Mouse (Mus musculus) midbrain, embryonic 16.5 days (tissue): ENCODE data around the gene Hoxc10. TPM values are rescaled to one million over a fixed set of nuclear protein-coding genes. Genes with fewer than 3 reads are reported as not detected.

ENCODE experiments used
- ATAC-seq: fragments of 200-750 bp; cut with Nextera tagmentation; 2 replicates; pipeline ENCODE4 v1.8.0; 2017; ENCODE audit warnings: moderate TSS enrichment
- H3K27ac ChIP-seq: fragments of 300-500 bp; sonication (generic); 2 replicates; pipeline ENCODE4 v1.5.1; 2014; ENCODE audit warnings: mild to moderate bottlenecking, low read length, mixed read lengths
- H3K27me3 ChIP-seq: fragments of 300-500 bp; sonication (generic); 2 replicates; pipeline ENCODE4 v1.6.1; 2014; ENCODE audit warnings: low read depth, low read length, mixed read lengths; ENCODE audit not compliant: control insufficient read depth, insufficient read depth
- H3K36me3 ChIP-seq: fragments of 300-500 bp; sonication (generic); 2 replicates; pipeline ENCODE4 v1.6.1; 2014; ENCODE audit warnings: mild to moderate bottlenecking, low read length, moderate library complexity, mixed read lengths; ENCODE audit not compliant: control insufficient read depth, insufficient read depth
- H3K4me1 ChIP-seq: fragments of 300-500 bp; sonication (generic); 2 replicates; pipeline ENCODE4 v1.6.1; 2014; ENCODE audit warnings: mild to moderate bottlenecking, low read length, mixed read lengths; ENCODE audit not compliant: control insufficient read depth, insufficient read depth
- H3K4me2 ChIP-seq: fragments of 300-500 bp; sonication (generic); 2 replicates; pipeline ENCODE4 v1.6.1; 2014; ENCODE audit warnings: mild to moderate bottlenecking, low read length, mixed read lengths
- H3K4me3 ChIP-seq: fragments of 300-500 bp; sonication (generic); 2 replicates; pipeline ENCODE4 v1.5.1; 2014; ENCODE audit warnings: low read depth, mild to moderate bottlenecking, low read length, moderate library complexity, mixed read lengths
- H3K9ac ChIP-seq: fragments of 300-500 bp; sonication (generic); 2 replicates; pipeline ENCODE4 v1.6.1; 2014; ENCODE audit warnings: low read depth, low read length, mixed read lengths
- H3K9me3 ChIP-seq: fragments of 300-500 bp; sonication (generic); replicated peaks from 2 replicates; pipeline ENCODE4 v1.6.1; 2014; ENCODE audit warnings: mild to moderate bottlenecking, low read length, mixed read lengths; ENCODE audit not compliant: control insufficient read depth, poor library complexity, severe bottlenecking
- WGBS: fragments of 180-500 bp; shearing (Covaris S2); extraction: QIAGEN DNeasy Blood & Tissue Kit; methylation state at CpG from one replicate; pipeline ENCODE4 v1.1.7; 2014; 5-methylcytosine and 5-hydroxymethylcytosine counted together
- polyA plus RNA-seq: library from polyadenylated mRNA; unstranded; fragments of >200 nt; fragmentation: Nextera tagmentation; extraction: Ambion mirVana; gene quantifications from 2 replicates; pipeline ENCODE4 v1.2.1, GENCODE M21; 2015

Hoxc10 gene
- polyA plus RNA-seq, 1 experiment from 2014 or later = not detected

DNA sequence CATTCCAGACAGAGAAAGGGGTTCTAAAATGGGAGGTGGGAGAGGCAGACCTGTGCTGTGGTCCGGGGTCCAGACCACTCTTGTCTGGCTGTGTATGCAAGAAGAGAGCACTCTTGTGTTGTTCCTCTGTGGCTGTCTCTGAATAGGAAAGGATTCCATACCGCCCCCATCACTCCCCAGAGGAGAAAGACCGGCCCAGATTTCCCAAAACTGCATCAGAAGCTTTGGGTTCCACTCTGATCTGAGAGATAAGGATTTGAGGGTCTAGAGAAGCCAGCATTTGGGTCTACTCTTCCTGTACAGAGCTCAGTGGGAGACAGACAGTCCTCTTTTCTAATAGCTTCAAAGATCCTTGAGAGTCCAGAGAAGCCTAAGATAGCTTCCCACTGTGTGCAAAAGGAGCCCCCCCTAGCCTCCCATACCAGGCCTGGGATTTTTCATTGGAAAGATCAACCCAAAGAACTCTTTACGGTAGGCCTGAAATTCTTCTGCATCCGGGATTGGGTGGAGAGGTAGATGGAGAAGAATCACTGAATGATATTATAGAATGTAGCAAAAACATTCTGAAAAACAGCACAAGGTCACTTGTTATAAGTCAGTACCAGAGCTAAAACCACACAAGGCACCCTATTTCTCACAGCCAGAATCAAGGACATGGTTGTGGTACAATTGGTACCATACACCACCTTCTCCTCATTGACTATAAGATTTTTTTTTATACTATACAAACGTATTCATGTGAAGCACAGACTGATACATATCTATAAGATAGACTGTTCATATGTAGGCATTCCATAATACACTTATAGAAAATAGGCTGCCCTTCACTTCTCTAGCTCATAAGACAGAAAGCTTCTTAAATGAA is 43.7 kb upstream of the Hoxc10 start:
- Histone ChIP-seq H3K27me3 (peaks cover 83% of the 10 kb centered on the region), H3K9ac (no peak overlapping the region), H3K36me3 (no peaks in the 10 kb centered on the region), H3K4me2 (no peak overlapping the region), H3K9me3 (no peaks in the 10 kb centered on the region), H3K4me3 (no peak overlapping the region), H3K27ac (no peak overlapping the region), H3K4me1 (peaks cover 2% of the 10 kb centered on the region)
- ATAC-seq = no peak
- WGBS = 6% methylated on average over 6 of the region's 6 CpGs

DNA sequence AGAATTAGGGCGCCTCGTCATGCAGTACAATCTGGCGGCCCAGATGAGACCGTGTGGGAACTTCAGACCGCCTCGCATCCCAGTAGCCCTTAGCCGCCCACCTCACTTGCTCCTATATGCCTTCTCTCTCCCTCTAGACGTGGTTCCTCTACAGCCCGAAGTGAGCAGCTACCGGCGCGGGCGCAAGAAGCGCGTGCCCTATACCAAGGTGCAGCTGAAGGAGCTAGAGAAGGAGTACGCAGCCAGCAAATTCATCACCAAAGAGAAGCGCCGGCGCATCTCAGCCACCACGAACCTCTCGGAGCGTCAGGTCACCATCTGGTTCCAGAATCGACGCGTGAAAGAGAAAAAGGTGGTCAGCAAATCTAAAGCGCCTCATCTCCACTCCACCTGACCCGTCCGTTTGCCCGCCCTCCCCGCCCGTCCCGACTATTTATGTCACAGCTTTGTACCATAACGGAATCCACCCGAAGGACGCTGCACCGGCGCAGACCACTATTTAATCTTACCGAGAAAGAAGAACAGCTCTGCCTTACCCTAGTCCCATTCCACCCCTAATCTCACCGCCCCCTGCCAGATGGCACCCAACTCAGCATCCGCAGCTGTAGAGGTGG is 39.5 kb upstream of the Hoxc10 start:
- WGBS = under 1% methylated on average over 40 of the region's 40 CpGs
- Histone ChIP-seq H3K9me3 (no peaks in the 10 kb centered on the region), H3K27ac (no peak overlapping the region), H3K27me3 (peaks cover 87% of the 10 kb centered on the region), H3K36me3 (no peaks in the 10 kb centered on the region), H3K4me3 (no peak overlapping the region), H3K4me1 (no peaks in the 10 kb centered on the region), H3K9ac (no peak overlapping the region), H3K4me2 (no peak overlapping the region)
- no peak for ATAC-seq

DNA sequence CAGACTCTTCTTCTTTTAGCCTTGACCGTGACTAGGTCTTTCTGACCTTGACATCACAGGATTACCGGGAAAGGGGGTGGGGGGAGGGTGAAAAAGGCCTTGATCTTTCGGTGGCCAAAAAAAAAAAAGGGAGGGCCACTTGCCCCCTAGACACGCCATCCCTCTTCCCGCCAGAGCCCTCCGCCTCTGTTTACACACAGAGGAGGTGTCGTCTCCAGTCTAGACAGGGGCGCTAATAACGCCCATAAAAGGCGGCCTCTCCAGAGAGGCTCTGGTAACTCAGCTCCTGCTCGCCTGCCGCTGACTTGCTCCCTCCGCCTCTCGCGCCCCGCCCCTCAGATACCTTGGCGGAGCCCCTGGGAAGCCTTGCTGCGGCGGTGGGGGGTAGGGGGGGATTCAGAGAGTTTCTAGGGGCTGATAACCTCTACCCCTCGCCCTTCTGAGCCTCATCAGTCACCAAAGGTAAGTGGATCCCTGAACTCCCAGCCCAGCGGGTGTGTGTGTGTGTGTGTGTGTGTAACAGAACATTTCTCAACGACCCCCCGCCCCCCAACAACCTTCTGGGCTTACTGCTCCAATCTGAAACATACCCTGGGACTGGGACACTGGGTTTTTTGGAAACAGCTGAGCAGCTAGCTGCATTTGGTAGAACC is 34.8 kb upstream of the Hoxc10 start:
- WGBS = 2% methylated on average over 23 of the region's 23 CpGs
- ATAC-seq = no peak
- Histone ChIP-seq H3K9ac (no peak overlapping the region), H3K4me1 (no peaks in the 10 kb centered on the region), H3K9me3 (no peaks in the 10 kb centered on the region; the same call in 1 of the 2 replicates), H3K36me3 (no peaks in the 10 kb centered on the region), H3K4me3 (no peak overlapping the region), H3K27me3 (peaks cover 91% of the 10 kb centered on the region), H3K27ac (no peak overlapping the region), H3K4me2 (no peak overlapping the region)

DNA sequence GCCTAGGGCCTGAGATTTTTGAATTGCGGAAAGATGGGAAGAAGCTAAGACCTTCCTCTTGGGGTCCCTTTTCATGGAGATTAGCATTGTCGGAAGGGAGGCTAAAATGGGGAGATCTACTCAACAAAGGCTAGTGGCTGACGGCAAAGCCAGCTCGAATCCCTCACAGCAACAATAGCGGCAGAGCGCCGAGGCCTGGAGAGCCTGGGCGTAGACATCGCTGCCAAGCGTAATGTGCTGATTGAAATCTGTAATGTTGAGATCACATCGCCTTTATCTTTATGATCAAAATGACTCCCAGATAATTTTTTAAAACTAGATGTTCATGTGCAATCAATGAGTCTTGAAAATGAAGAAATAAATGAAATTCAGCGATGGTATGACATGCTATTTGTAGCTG is 32.2 kb upstream of the Hoxc10 start:
- no peak overlapping the region for H3K9ac ChIP-seq

DNA sequence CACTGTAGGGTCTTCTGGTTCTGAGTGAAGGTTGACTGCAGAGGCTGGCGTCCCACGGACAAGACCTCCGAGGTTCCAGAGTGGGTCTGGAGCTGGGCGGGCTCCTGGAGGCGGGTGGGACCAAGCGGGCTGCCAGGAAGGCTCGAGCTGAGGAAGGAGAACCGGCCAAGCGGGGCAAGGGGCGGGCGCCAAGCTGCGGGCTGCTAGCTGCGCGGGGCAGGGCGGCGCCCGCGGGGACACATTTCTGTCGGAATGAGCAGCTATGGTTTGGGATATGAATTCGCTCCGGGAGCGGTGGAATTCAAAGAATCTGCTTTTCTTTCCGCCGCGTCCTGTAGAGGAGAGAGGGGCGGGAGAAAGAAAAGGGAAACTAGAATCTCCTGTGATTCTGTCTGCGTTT is 31.7 kb upstream of the Hoxc10 start:
- no peaks in the 10 kb centered on the region; the same call in 1 of the 2 replicates for H3K9me3 ChIP-seq
- 2% methylated on average over 25 of the region's 27 CpGs for WGBS
- H3K9ac ChIP-seq = no peak overlapping the region
- H3K4me2 ChIP-seq = no peak overlapping the region
- no peaks in the 10 kb centered on the region for H3K36me3 ChIP-seq
- H3K27ac ChIP-seq = no peak overlapping the region
- H3K27me3 ChIP-seq = peaks cover 96% of the 10 kb centered on the region
- H3K4me1 ChIP-seq = no peaks in the 10 kb centered on the region
- H3K4me3 ChIP-seq = no peak overlapping the region
- ATAC-seq = no peak

More for the DNA sequence above, 32.2 kb upstream of the Hoxc10 start:
- no peaks in the 10 kb centered on the region for H3K36me3 ChIP-seq
- no peaks in the 10 kb centered on the region for H3K4me1 ChIP-seq
- no peak overlapping the region for H3K27ac ChIP-seq
- no peak overlapping the region for H3K4me2 ChIP-seq
- ATAC-seq = no peak
- H3K4me3 ChIP-seq = no peak overlapping the region
- no peaks in the 10 kb centered on the region; the same call in 1 of the 2 replicates for H3K9me3 ChIP-seq
- peaks cover 96% of the 10 kb centered on the region for H3K27me3 ChIP-seq
- 1% methylated on average over 12 of the region's 12 CpGs for WGBS

DNA sequence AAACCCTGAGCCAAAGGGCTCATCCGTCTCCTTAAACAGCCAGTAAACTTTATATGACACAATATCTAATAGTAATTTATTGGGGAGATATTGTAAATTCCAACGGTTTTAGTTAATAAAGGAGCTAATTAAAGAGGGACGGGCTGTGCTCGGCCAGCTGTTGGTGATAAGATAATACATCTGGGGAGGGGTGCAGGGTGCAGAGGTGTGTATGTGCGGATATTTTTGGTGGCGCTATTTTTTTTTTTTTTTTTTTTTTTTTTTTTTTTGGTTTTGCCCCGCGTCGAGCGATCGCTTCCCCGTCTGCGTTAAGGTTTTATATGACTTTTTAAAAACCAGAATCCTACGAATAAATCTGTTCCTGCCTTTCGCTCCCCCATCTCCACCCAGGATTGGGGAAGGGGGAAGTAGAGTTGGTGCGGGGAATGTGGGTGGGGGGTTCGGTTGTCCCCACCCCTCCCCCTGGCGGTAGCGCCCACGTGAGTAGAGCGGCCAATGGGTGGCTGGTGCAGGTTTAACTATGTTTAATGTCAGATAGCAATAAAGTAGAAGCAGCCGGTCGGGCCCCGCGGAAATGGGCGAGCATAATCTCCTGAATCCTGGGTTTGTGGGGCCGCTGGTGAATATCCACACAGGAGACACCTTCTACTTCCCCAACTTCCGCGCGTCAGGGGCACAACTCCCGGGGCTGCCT is 30.2 kb upstream of the Hoxc10 start, which contains the start of gene Hoxc12:
Hoxc12 (plus strand) TSS at position 479 of the 694 bp plus-strand sequence.
- Histone ChIP-seq H3K4me2 (no peak within 1 kb of the TSS), H3K9me3 (no peaks in the 10 kb centered on the region; the same call in 1 of the 2 replicates), H3K4me3 (no peak within 1 kb of the TSS), H3K27me3 (peaks cover 96% of the 10 kb centered on the region), H3K9ac (no peak within 1 kb of the TSS), H3K4me1 (no peaks in the 10 kb centered on the region), H3K36me3 (no peaks in the 10 kb centered on the region), H3K27ac (no peak within 1 kb of the TSS)
- under 1% methylated on average over 31 of the region's 31 CpGs for WGBS
- no peak for ATAC-seq

DNA sequence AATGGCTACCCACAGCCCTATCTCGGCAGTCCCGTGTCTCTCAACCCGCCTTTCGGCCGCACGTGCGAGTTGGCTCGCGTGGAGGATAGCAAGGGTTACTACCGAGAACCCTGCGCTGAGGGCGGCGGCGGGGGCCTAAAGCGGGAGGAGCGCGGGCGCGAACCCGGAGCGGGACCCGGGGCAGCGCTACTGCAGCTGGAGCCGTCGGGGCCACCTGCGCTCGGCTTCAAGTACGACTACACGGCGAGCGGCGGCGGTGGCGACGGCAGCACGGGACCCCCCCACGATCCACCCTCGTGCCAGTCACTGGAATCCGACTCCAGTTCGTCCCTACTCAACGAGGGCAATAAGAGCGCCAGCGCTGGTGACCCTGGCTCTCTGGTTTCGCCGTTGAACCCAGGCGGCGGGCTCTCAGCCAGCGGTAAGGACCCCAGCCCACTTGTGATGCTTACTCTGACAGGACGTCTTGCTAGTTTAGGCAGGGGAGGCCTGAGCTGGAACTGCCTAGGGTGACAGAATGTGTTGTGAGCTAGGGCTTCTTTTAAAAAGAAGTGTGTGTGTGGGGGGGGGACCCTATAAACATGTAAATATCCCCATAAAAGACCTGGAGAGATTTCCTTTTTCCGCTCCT is 29.4 kb upstream of the Hoxc10 start:
- H3K36me3 ChIP-seq = no peaks in the 10 kb centered on the region
- WGBS = 1% methylated on average over 50 of the region's 50 CpGs
- no peak overlapping the region for H3K27ac ChIP-seq
- no peaks in the 10 kb centered on the region for H3K4me1 ChIP-seq
- H3K27me3 ChIP-seq = peaks cover 96% of the 10 kb centered on the region
- ATAC-seq = no peak
- H3K9me3 ChIP-seq = no peaks in the 10 kb centered on the region; the same call in 1 of the 2 replicates
- H3K4me3 ChIP-seq = no peak overlapping the region
- H3K4me2 ChIP-seq = no peak overlapping the region
- H3K9ac ChIP-seq = no peak overlapping the region
